Mouse (Mus musculus): ENCODE measurements at regions not wholly inside any gene's neighbourhood (a gene's known extent, or its start where the extent isn't known, plus 50 kb on each side); places are given as distances from the start of the nearest gene placed in this dataset.

- H3K27me3 ChIP-seq (ENCODE audit: control insufficient read depth, insufficient read depth, low read length), result no peaks in the 10 kb centered on the region
Observed at GRCm38 (mm10) chr7:73616971-73617906, 75.6 kb upstream of the Chd2 start.

GRCm38 (mm10) chr7:73616015-73616414, 74.4 kb upstream of the Chd2 start:
- ATAC-seq (ENCODE audit: low FRiP score, low read depth) (no peak), DNase-seq (ENCODE audit: low spot score) (no peak)
- Histone ChIP-seq H3K27me3 (ENCODE audit: control insufficient read depth, insufficient read depth, low read length) (no peaks in the 10 kb centered on the region), H3K9ac (ENCODE audit: low read depth, low read length, severe bottlenecking) (peak overlapping the region; percentile 97; the same call in 1 of the 2 replicates), H3K9me3 (ENCODE audit: control insufficient read depth, low read length) (no peaks in the 10 kb centered on the region), H3K4me3 (replicated peaks; ENCODE audit: low read length) (no peak overlapping the region), H3K27ac (replicated peaks; ENCODE audit: low read depth, low read length) (peak overlapping the region; percentile 100), H3K4me2 (replicated peaks; ENCODE audit: low read depth, low read length, severe bottlenecking) (peak overlapping the region; percentile 88; the same call in 1 of the 2 replicates), H3K36me3 (ENCODE audit: control insufficient read depth, insufficient read depth, low read length) (no peaks in the 10 kb centered on the region), H3K4me1 (ENCODE audit: control insufficient read depth, insufficient read depth, low read length) (peaks cover 36% of the 10 kb centered on the region)
- TF ChIP-seq POLR2A (IDR thresholded peaks at IDR 0.05; ENCODE audit: borderline replicate concordance, extremely low read depth, insufficient read depth, insufficient read length), result no peak
- 12% methylated on average over 11 of the region's 11 CpGs for WGBS

More at GRCm38 (mm10) chr7:73616971-73617906, 75.6 kb upstream of the Chd2 start:
- ATAC-seq (ENCODE audit: low FRiP score, low read depth) (no peak), DNase-seq (ENCODE audit: low spot score) (peak; percentile 70)
- Histone ChIP-seq H3K36me3 (ENCODE audit: control insufficient read depth, insufficient read depth, low read length) (no peaks in the 10 kb centered on the region), H3K4me1 (ENCODE audit: control insufficient read depth, insufficient read depth, low read length) (peaks cover 35% of the 10 kb centered on the region), H3K4me2 (replicated peaks; ENCODE audit: low read depth, low read length, severe bottlenecking) (peak overlapping the region; percentile 88), H3K27ac (replicated peaks; ENCODE audit: low read depth, low read length) (peak overlapping the region; percentile 100), H3K9ac (ENCODE audit: low read depth, low read length, severe bottlenecking) (peak overlapping the region; percentile 97), H3K9me3 (ENCODE audit: control insufficient read depth, low read length) (no peaks in the 10 kb centered on the region), H3K4me3 (replicated peaks; ENCODE audit: low read length) (peak overlapping the region; percentile 67)
- 0 out of 2 replicates have a peak, but pooled peaks have one; percentile 38 for TF ChIP-seq POLR2A (IDR thresholded peaks at IDR 0.05; ENCODE audit: borderline replicate concordance, extremely low read depth, insufficient read depth, insufficient read length)
- 2% methylated on average over 21 of the region's 21 CpGs for WGBS

GRCm38 (mm10) chr7:73614840-73615555, 73.4 kb upstream of the Chd2 start:
- no peaks in the 10 kb centered on the region for H3K27me3 ChIP-seq (ENCODE audit: control insufficient read depth, insufficient read depth, low read length)
- WGBS, result 67% methylated on average over 8 of the region's 8 CpGs
- H3K4me3 ChIP-seq (replicated peaks; ENCODE audit: low read length), result no peak overlapping the region
- DNase-seq (ENCODE audit: low spot score), result no peak
- H3K27ac ChIP-seq (replicated peaks; ENCODE audit: low read depth, low read length), result 0 out of 2 replicates have a peak overlapping the region, but pooled peaks have one; percentile 15
- H3K9me3 ChIP-seq (ENCODE audit: control insufficient read depth, low read length), result no peaks in the 10 kb centered on the region
- no peak for TF ChIP-seq POLR2A (IDR thresholded peaks at IDR 0.05; ENCODE audit: borderline replicate concordance, extremely low read depth, insufficient read depth, insufficient read length)
- H3K4me1 ChIP-seq (ENCODE audit: control insufficient read depth, insufficient read depth, low read length), result peaks cover 38% of the 10 kb centered on the region
- H3K4me2 ChIP-seq (replicated peaks; ENCODE audit: low read depth, low read length, severe bottlenecking), result no peak overlapping the region
- no peak overlapping the region for H3K9ac ChIP-seq (ENCODE audit: low read depth, low read length, severe bottlenecking)
- no peaks in the 10 kb centered on the region for H3K36me3 ChIP-seq (ENCODE audit: control insufficient read depth, insufficient read depth, low read length)
- ATAC-seq (ENCODE audit: low FRiP score, low read depth), result no peak

GRCm38 (mm10) chr7:73614341-73614740, 72.7 kb upstream of the Chd2 start:
- Histone ChIP-seq H3K27ac (replicated peaks; ENCODE audit: low read depth, low read length) (no peak overlapping the region), H3K27me3 (ENCODE audit: control insufficient read depth, insufficient read depth, low read length) (no peaks in the 10 kb centered on the region), H3K9ac (ENCODE audit: low read depth, low read length, severe bottlenecking) (no peak overlapping the region)

GRCm38 (mm10) chr7:73612752-73613092, 71.1 kb upstream of the Chd2 start:
- Histone ChIP-seq H3K4me3 (replicated peaks; ENCODE audit: low read length) (no peak overlapping the region), H3K9me3 (ENCODE audit: control insufficient read depth, low read length) (no peaks in the 10 kb centered on the region), H3K27ac (replicated peaks; ENCODE audit: low read depth, low read length) (peak overlapping the region; percentile 86), H3K4me1 (ENCODE audit: control insufficient read depth, insufficient read depth, low read length) (peaks cover 47% of the 10 kb centered on the region), H3K27me3 (ENCODE audit: control insufficient read depth, insufficient read depth, low read length) (no peaks in the 10 kb centered on the region), H3K9ac (ENCODE audit: low read depth, low read length, severe bottlenecking) (no peak overlapping the region), H3K4me2 (replicated peaks; ENCODE audit: low read depth, low read length, severe bottlenecking) (peak overlapping the region; percentile 11; the same call in 1 of the 2 replicates), H3K36me3 (ENCODE audit: control insufficient read depth, insufficient read depth, low read length) (no peaks in the 10 kb centered on the region)
- DNase-seq (ENCODE audit: low spot score) (peak; percentile 82), ATAC-seq (ENCODE audit: low FRiP score, low read depth) (0 out of 2 replicates have a peak, but pooled peaks have one; percentile 31)
- no peak for TF ChIP-seq POLR2A (IDR thresholded peaks at IDR 0.05; ENCODE audit: borderline replicate concordance, extremely low read depth, insufficient read depth, insufficient read length)
- 28% methylated on average over 3 of the region's 3 CpGs for WGBS

More at GRCm38 (mm10) chr7:73614341-73614740, 72.7 kb upstream of the Chd2 start:
- Histone ChIP-seq H3K4me2 (replicated peaks; ENCODE audit: low read depth, low read length, severe bottlenecking) (no peak overlapping the region), H3K9me3 (ENCODE audit: control insufficient read depth, low read length) (no peaks in the 10 kb centered on the region), H3K36me3 (ENCODE audit: control insufficient read depth, insufficient read depth, low read length) (no peaks in the 10 kb centered on the region), H3K4me3 (replicated peaks; ENCODE audit: low read length) (no peak overlapping the region), H3K4me1 (ENCODE audit: control insufficient read depth, insufficient read depth, low read length) (peaks cover 38% of the 10 kb centered on the region)
- no peak for TF ChIP-seq POLR2A (IDR thresholded peaks at IDR 0.05; ENCODE audit: borderline replicate concordance, extremely low read depth, insufficient read depth, insufficient read length)
- ATAC-seq (ENCODE audit: low FRiP score, low read depth) (no peak), DNase-seq (ENCODE audit: low spot score) (no peak)
- 87% methylated on average over 4 of the region's 4 CpGs for WGBS
